Comparison of ENCODE assay signal across 9 mouse cellular contexts in genomic region chr13:43734641-43735040, GRCm38 (mm10). TPM values are rescaled to one million over a fixed set of nuclear protein-coding genes. Genes with fewer than 3 reads are reported as not detected.
A peak's percentile ranks its signal among the peaks of the same experiment; 100 is the strongest.
DNase-seq lines count a peak whose midpoint lies in the region; ATAC-seq lines count a peak whose summit lies in the region.
"Had no signal": no experiment of that assay in that cellular context is flagged by ENCODE, and none has a peak within 500 bp of the region (broad histone marks: within the 10 kb centered on the region; RNA-seq: fewer than 3 reads in every experiment).

No protein-coding gene starts in this region.

- ATAC-seq in heart, embryonic 15.5 days (replicated peaks; ENCODE audit: insufficient number of reproducible peaks, insufficient read depth, low FRiP score, low read depth): 0 out of 2 replicates have a peak, but pooled peaks have one; percentile 58
- ATAC-seq in midbrain, embryonic 15.5 days (replicated peaks): no peak

- peak overlapping the region; percentile 17; the same call in 1 of the 2 replicates for H3K4me2 ChIP-seq in heart, embryonic 15.5 days
- no peak overlapping the region for H3K4me2 ChIP-seq in midbrain, embryonic 15.5 days
- H3K4me2 ChIP-seq: neural tube, embryonic 12.5 days had no signal

- no peak overlapping the region for H3K4me3 ChIP-seq in heart, embryonic 15.5 days
- no peak overlapping the region for H3K4me3 ChIP-seq in midbrain, embryonic 15.5 days
- H3K4me3 ChIP-seq: neural tube, embryonic 12.5 days had no signal

- H3K4me1 ChIP-seq in heart, embryonic 15.5 days (replicated peaks): peaks cover 10% of the 10 kb centered on the region
- H3K4me1 ChIP-seq in midbrain, embryonic 15.5 days: peaks cover 14% of the 10 kb centered on the region; the same call in 1 of the 2 replicates

- no peaks in the 10 kb centered on the region for H3K27me3 ChIP-seq in heart, embryonic 15.5 days
- no peaks in the 10 kb centered on the region for H3K27me3 ChIP-seq in midbrain, embryonic 15.5 days (replicated peaks)
- H3K27me3 ChIP-seq: neural tube, embryonic 12.5 days had no signal

- WGBS in heart, embryonic 15.5 days: 46% methylated on average over 14 of the region's 14 CpGs
- 42% methylated on average over 14 of the region's 14 CpGs for WGBS in midbrain, embryonic 15.5 days

- no peaks in the 10 kb centered on the region for H3K36me3 ChIP-seq in heart, embryonic 15.5 days
- no peaks in the 10 kb centered on the region for H3K36me3 ChIP-seq in midbrain, embryonic 15.5 days (replicated peaks)
- H3K36me3 ChIP-seq: neural tube, embryonic 12.5 days had no signal

- no peak overlapping the region for H3K9ac ChIP-seq in heart, embryonic 15.5 days
- H3K9ac ChIP-seq in midbrain, embryonic 15.5 days: no peak overlapping the region
- H3K9ac ChIP-seq: neural tube, embryonic 12.5 days had no signal

- peak; percentile 57 for DNase-seq in ovary, adult 18-20 months (ENCODE audit: low spot score)
- DNase-seq in ovary, postnatal 10 days (ENCODE audit: low spot score): no peak
- peak; percentile 95 for DNase-seq in cerebellum, adult 9-11 months
- peak; percentile 54 to 62 for DNase-seq in layer of hippocampus, postnatal 36 days
- no peak for DNase-seq in embryo, embryonic 11 days

- peak overlapping the region; percentile 43; the same call in 1 of the 2 replicates for H3K27ac ChIP-seq in heart, embryonic 15.5 days
- no peak overlapping the region for H3K27ac ChIP-seq in midbrain, embryonic 15.5 days
- H3K27ac ChIP-seq: kidney, postnatal 0 days; neural tube, embryonic 12.5 days had no signal

- H3K9me3 ChIP-seq in heart, embryonic 15.5 days (replicated peaks): no peaks in the 10 kb centered on the region
- no peaks in the 10 kb centered on the region for H3K9me3 ChIP-seq in midbrain, embryonic 15.5 days
- H3K9me3 ChIP-seq: neural tube, embryonic 12.5 days had no signal

RNA-seq across cellular contexts. Expression of gene Cd83, which starts 49.9 kb away (rescaled TPM):
- 3.9 and 12.3 TPM in 2 replicates for polyA plus RNA-seq in heart, embryonic 15.5 days (2015; fragmentation: Nextera tagmentation; extraction: Ambion mirVana)
- 1 to 10 TPM; 7.0 to 8.1 TPM for total RNA-seq in layer of hippocampus, postnatal 36 days (2021)
- 20.3 and 20.4 TPM in 2 replicates for polyA plus RNA-seq in midbrain, embryonic 15.5 days (2015; fragmentation: Nextera tagmentation; extraction: Ambion mirVana)

Comparison
In these comparisons a context has a peak if more than half of its experiments do, and no peak if none do; other contexts are left out.
1. DNase-seq: peak in ovary, adult 18-20 months (single experiment), cerebellum, adult 9-11 months (single experiment) and layer of hippocampus, postnatal 36 days (2 of 2); none in ovary, postnatal 10 days (single experiment) and embryo, embryonic 11 days (single experiment).